Mouse (Mus musculus): ENCODE measurements around the gene Hist2h2aa1. TPM values are rescaled to one million over a fixed set of nuclear protein-coding genes. Genes with fewer than 3 reads are reported as not detected.
"Not testable (repeated sequence)": the region's sequence is repeated elsewhere in the genome, so short reads cannot be mapped to it uniquely, and the experiment has no call there.

The Hist2h2aa1 gene
- polyA plus RNA-seq, 1 experiment from 2014 or later = 21.5 TPM

- ATAC-seq (ENCODE audit: low read depth); H3K9ac ChIP-seq (ENCODE audit: low read length); H3K36me3 ChIP-seq (ENCODE audit: control insufficient read depth, insufficient read depth, low read length); H3K27ac ChIP-seq (ENCODE audit: low read length); H3K27me3 ChIP-seq (ENCODE audit: control insufficient read depth, insufficient read depth, low read depth, low read length); H3K4me1 ChIP-seq (replicated peaks; ENCODE audit: control insufficient read depth, insufficient read depth, low read length); H3K9me3 ChIP-seq (ENCODE audit: control insufficient read depth, low read length); H3K4me3 ChIP-seq (ENCODE audit: low read length); H3K4me2 ChIP-seq (ENCODE audit: low read depth, low read length): not testable (repeated sequence)
- WGBS = 92% methylated on average over 11 of the region's 11 CpGs
These were observed 42.0 kb downstream of the Hist2h2aa1 start for GRCm38 (mm10) chr3:96287334-96287733.

GRCm38 (mm10) chr3:96289201-96289600, 43.9 kb downstream of the Hist2h2aa1 start:
- no peaks in the 10 kb centered on the region for H3K9me3 ChIP-seq (ENCODE audit: control insufficient read depth, low read length)
- H3K4me3 ChIP-seq (ENCODE audit: low read length) = no peak overlapping the region
- H3K36me3 ChIP-seq (ENCODE audit: control insufficient read depth, insufficient read depth, low read length) = no peaks in the 10 kb centered on the region
- H3K4me1 ChIP-seq (replicated peaks; ENCODE audit: control insufficient read depth, insufficient read depth, low read length) = no peaks in the 10 kb centered on the region
- no peak overlapping the region for H3K9ac ChIP-seq (ENCODE audit: low read length)
- 60% methylated on average over 3 of the region's 3 CpGs for WGBS
- ATAC-seq (ENCODE audit: low read depth) = no peak
- no peak overlapping the region for H3K27ac ChIP-seq (ENCODE audit: low read length)
- peaks cover 2% of the 10 kb centered on the region for H3K27me3 ChIP-seq (ENCODE audit: control insufficient read depth, insufficient read depth, low read depth, low read length)
- H3K4me2 ChIP-seq (ENCODE audit: low read depth, low read length) = no peak overlapping the region

GRCm38 (mm10) chr3:96290727-96291126, 45.4 kb downstream of the Hist2h2aa1 start:
- ATAC-seq (ENCODE audit: low read depth); H3K4me2 ChIP-seq (ENCODE audit: low read depth, low read length); H3K9me3 ChIP-seq (ENCODE audit: control insufficient read depth, low read length); H3K4me3 ChIP-seq (ENCODE audit: low read length); H3K36me3 ChIP-seq (ENCODE audit: control insufficient read depth, insufficient read depth, low read length); H3K4me1 ChIP-seq (replicated peaks; ENCODE audit: control insufficient read depth, insufficient read depth, low read length); H3K27me3 ChIP-seq (ENCODE audit: control insufficient read depth, insufficient read depth, low read depth, low read length); H3K9ac ChIP-seq (ENCODE audit: low read length); H3K27ac ChIP-seq (ENCODE audit: low read length): not testable (repeated sequence)
- 89% methylated on average over 3 of the region's 3 CpGs for WGBS

- Histone ChIP-seq H3K27me3 (ENCODE audit: control insufficient read depth, insufficient read depth, low read depth, low read length) (no peaks in the 10 kb centered on the region), H3K36me3 (ENCODE audit: control insufficient read depth, insufficient read depth, low read length) (no peaks in the 10 kb centered on the region), H3K4me1 (replicated peaks; ENCODE audit: control insufficient read depth, insufficient read depth, low read length) (no peaks in the 10 kb centered on the region), H3K4me2 (ENCODE audit: low read depth, low read length) (no peak overlapping the region), H3K27ac (ENCODE audit: low read length) (no peak overlapping the region), H3K4me3 (ENCODE audit: low read length) (no peak overlapping the region), H3K9me3 (ENCODE audit: control insufficient read depth, low read length) (no peaks in the 10 kb centered on the region), H3K9ac (ENCODE audit: low read length) (no peak overlapping the region)
- no peak for ATAC-seq (ENCODE audit: low read depth)
- 48% methylated on average over 6 of the region's 6 CpGs for WGBS
These were observed 47.3 kb downstream of the Hist2h2aa1 start for GRCm38 (mm10) chr3:96292641-96293040.

DNA sequence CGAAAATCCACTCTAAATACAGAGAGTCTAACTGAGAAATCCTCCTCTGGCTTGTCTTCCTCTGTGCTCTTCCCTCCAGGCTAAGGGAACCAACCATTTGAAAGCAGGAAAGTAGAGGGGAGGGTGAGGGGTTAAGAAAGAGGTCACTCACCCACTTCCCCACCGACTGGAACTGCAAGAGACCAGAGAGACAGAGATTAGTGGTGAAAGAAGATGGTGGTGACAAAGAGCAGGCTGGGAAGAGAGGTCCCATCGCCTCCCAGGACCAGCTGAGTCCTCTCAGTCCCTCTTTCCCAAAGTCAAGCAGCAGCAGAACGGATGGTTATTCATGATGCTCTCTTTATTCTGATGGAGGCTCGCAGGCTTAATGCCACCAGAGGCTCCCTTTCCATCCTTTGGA, 48.1 kb downstream of the Hist2h2aa1 start:
- H3K27me3 ChIP-seq (ENCODE audit: control insufficient read depth, insufficient read depth, low read depth, low read length) = no peaks in the 10 kb centered on the region
- no peak for ATAC-seq (ENCODE audit: low read depth)
- 45% methylated on average over 5 of the region's 5 CpGs for WGBS
- no peak overlapping the region for H3K9ac ChIP-seq (ENCODE audit: low read length)
- H3K4me2 ChIP-seq (ENCODE audit: low read depth, low read length) = no peak overlapping the region
- H3K36me3 ChIP-seq (ENCODE audit: control insufficient read depth, insufficient read depth, low read length) = no peaks in the 10 kb centered on the region
- no peaks in the 10 kb centered on the region for H3K4me1 ChIP-seq (replicated peaks; ENCODE audit: control insufficient read depth, insufficient read depth, low read length)
- H3K4me3 ChIP-seq (ENCODE audit: low read length) = no peak overlapping the region
- H3K27ac ChIP-seq (ENCODE audit: low read length) = no peak overlapping the region
- H3K9me3 ChIP-seq (ENCODE audit: control insufficient read depth, low read length) = no peaks in the 10 kb centered on the region

DNA sequence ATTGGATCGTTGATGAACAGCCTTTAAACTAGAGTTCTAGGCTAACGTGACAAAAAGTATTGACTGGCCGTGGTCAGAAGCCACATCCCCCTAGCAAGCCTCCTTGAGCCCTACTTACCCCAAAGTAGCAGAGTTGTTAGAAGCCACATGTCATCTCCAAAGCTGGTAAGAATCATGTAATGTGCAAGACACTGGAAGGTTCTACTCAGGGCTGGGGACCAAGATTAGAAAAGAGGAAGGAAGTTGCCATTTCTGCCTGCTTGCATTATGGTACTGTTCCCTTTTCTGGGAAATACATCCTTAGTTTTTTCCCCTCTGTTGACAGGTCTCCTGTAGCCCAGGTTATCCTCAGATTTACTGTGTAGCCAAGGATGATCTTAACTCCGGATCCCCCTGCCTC, 48.5 kb downstream of the Hist2h2aa1 start, which contains the start of gene Fcgr1:
Gene Fcgr1, minus strand, starts transcription at position 183 of the 400 bp plus-strand sequence.
- Histone ChIP-seq H3K9ac (ENCODE audit: low read length) (no peak within 1 kb of the TSS), H3K4me3 (ENCODE audit: low read length) (no peak within 1 kb of the TSS), H3K4me2 (ENCODE audit: low read depth, low read length) (no peak within 1 kb of the TSS), H3K27me3 (ENCODE audit: control insufficient read depth, insufficient read depth, low read depth, low read length) (no peaks in the 10 kb centered on the region), H3K27ac (ENCODE audit: low read length) (no peak within 1 kb of the TSS), H3K9me3 (ENCODE audit: control insufficient read depth, low read length) (no peaks in the 10 kb centered on the region), H3K4me1 (replicated peaks; ENCODE audit: control insufficient read depth, insufficient read depth, low read length) (no peaks in the 10 kb centered on the region), H3K36me3 (ENCODE audit: control insufficient read depth, insufficient read depth, low read length) (no peaks in the 10 kb centered on the region)
- ATAC-seq (ENCODE audit: low read depth) = no peak
- 73% methylated on average over 4 of the region's 4 CpGs for WGBS

Small RNA genes lying within 50 kb of the gene (microRNA-seq; reads per million reads assigned to microRNA genes)
- gene Gm44492 (not detected), gene Gm47311 (not detected), gene Gm47313 (not detected)

Other genes with a start within 250 kb of the Hist2h2aa1 start
- 24.0 and 25.3 TPM in 2 replicates for gene Plekho1, start 249.5 kb upstream of the Hist2h2aa1 start, polyA plus RNA-seq (2015; fragmentation: Nextera tagmentation; extraction: Ambion mirVana)
- gene Vps45, start 187.0 kb upstream of the Hist2h2aa1 start, polyA plus RNA-seq (2015; fragmentation: Nextera tagmentation; extraction: Ambion mirVana) = 39.6 and 39.8 TPM in 2 replicates
- 18.8 and 22.9 TPM in 2 replicates for gene Otud7b, start 141.0 kb upstream of the Hist2h2aa1 start, polyA plus RNA-seq (2015; fragmentation: Nextera tagmentation; extraction: Ambion mirVana)
- gene Mtmr11, start 83.5 kb upstream of the Hist2h2aa1 start, polyA plus RNA-seq (2015; fragmentation: Nextera tagmentation; extraction: Ambion mirVana) = 13.0 and 14.0 TPM in 2 replicates
- 143 and 167 TPM in 2 replicates for gene Sf3b4, start 73.2 kb upstream of the Hist2h2aa1 start, polyA plus RNA-seq (2015; fragmentation: Nextera tagmentation; extraction: Ambion mirVana)
- 2.3 and 2.6 TPM in 2 replicates for gene Sv2a, start 64.3 kb upstream of the Hist2h2aa1 start, polyA plus RNA-seq (2015; fragmentation: Nextera tagmentation; extraction: Ambion mirVana)
- 51.4 and 51.6 TPM in 2 replicates for gene Bola1, start 25.8 kb upstream of the Hist2h2aa1 start, polyA plus RNA-seq (2015; fragmentation: Nextera tagmentation; extraction: Ambion mirVana)
- 1.3 and 1.9 TPM in 2 replicates for gene Hist2h2ab, start 25.6 kb upstream of the Hist2h2aa1 start, polyA plus RNA-seq (2015; fragmentation: Nextera tagmentation; extraction: Ambion mirVana)
- gene Hist2h2ac, start 24.6 kb upstream of the Hist2h2aa1 start, polyA plus RNA-seq (2015; fragmentation: Nextera tagmentation; extraction: Ambion mirVana) = 8.9 and 9.0 TPM in 2 replicates
- gene Hist2h2be, start 24.4 kb upstream of the Hist2h2aa1 start, polyA plus RNA-seq (2015; fragmentation: Nextera tagmentation; extraction: Ambion mirVana) = 7.5 and 8.8 TPM in 2 replicates
- 3.6 and 4.7 TPM in 2 replicates for gene Hist2h3c2, start 6.4 kb upstream of the Hist2h2aa1 start, polyA plus RNA-seq (2015; fragmentation: Nextera tagmentation; extraction: Ambion mirVana)
- 37.6 and 61.6 TPM in 2 replicates for gene Hist2h2aa2, start 5.2 kb upstream of the Hist2h2aa1 start, polyA plus RNA-seq (2015; fragmentation: Nextera tagmentation; extraction: Ambion mirVana)
- 1.0 and 2.3 TPM in 2 replicates for gene Hist2h3c1, start 1.2 kb downstream of the Hist2h2aa1 start, polyA plus RNA-seq (2015; fragmentation: Nextera tagmentation; extraction: Ambion mirVana)
- 9.8 and 12.3 TPM in 2 replicates for gene Hist2h4, start 17.8 kb downstream of the Hist2h2aa1 start, polyA plus RNA-seq (2015; fragmentation: Nextera tagmentation; extraction: Ambion mirVana)
- 55.7 and 61.1 TPM in 2 replicates for gene Hist2h3b, start 23.2 kb downstream of the Hist2h2aa1 start, polyA plus RNA-seq (2015; fragmentation: Nextera tagmentation; extraction: Ambion mirVana)
- gene Hist2h2bb, start 24.3 kb downstream of the Hist2h2aa1 start, polyA plus RNA-seq (2015; fragmentation: Nextera tagmentation; extraction: Ambion mirVana) = 13.0 and 14.5 TPM in 2 replicates
- 2.3 and 2.7 TPM in 2 replicates for gene Fcgr1, start 48.5 kb downstream of the Hist2h2aa1 start, polyA plus RNA-seq (2015; fragmentation: Nextera tagmentation; extraction: Ambion mirVana)
- gene BC107364, start 206.8 kb downstream of the Hist2h2aa1 start, polyA plus RNA-seq (2015; fragmentation: Nextera tagmentation; extraction: Ambion mirVana) = 0.30 and 0.34 TPM in 2 replicates